Mouse (Mus musculus): ENCODE data around the gene Camta1. TPM values are rescaled to one million over a fixed set of nuclear protein-coding genes. Genes with fewer than 3 reads are reported as not detected.
A peak's percentile ranks its signal among the peaks of the same experiment; 100 is the strongest.

The Camta1 gene
- polyA plus RNA-seq, 1 experiment = 7.7 TPM

DNA sequence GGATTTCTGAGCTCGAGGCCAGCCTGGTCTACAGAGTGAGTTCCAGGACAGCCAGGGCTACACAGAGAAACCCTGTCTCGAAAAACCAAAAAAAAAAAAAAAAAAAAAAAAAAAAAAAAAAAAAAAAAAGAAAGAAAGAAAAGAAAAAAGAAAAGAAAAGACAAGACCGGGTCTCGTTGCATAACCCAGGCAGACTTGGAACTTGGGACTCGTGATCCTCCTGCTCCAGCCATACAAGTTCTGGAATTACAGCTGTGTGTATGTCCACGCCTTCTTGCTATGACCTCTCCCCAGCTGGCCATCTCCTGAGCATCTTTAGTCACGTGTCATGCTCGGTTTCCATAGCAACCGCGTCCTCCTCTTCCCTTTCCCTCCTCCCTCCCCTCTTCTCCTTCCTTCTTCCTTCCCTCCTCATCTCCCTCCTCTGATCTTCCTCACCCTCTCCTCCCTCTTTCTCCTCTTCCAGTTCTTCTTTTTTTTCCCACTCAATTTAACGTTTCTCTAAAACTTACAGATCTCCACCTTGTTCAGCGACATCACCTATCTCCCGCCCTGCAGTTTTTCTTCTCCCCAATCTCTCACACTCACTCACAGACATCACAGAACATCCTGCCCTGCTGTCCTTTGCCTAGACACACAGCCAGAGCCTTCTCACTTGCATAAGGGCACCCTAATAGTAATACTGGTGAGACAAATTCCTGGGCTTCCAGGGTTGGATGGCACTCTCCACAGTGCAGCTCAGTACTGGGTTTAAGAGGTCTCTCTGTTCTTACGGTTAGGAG is 934.6 kb downstream of the Camta1 start:
- Histone ChIP-seq H3K4me3 (ENCODE audit: insufficient read depth, low read depth, low read length) (no peak overlapping the region), H3K27ac (ENCODE audit: insufficient read depth, low read depth, low read length) (no peak overlapping the region), H3K27me3 (replicated peaks; ENCODE audit: control insufficient read depth, insufficient read depth, low read length) (no peaks in the 10 kb centered on the region), H3K36me3 (ENCODE audit: control insufficient read depth, insufficient read depth, low read length) (no peaks in the 10 kb centered on the region), H3K4me1 (ENCODE audit: control insufficient read depth, insufficient read depth, low read length) (no peaks in the 10 kb centered on the region)
- peak; percentile 13 for DNase-seq
- no peak for TF ChIP-seq POLR2A (IDR thresholded peaks at IDR 0.05; ENCODE audit: low read depth, low read length)
- no peak for TF ChIP-seq CTCF (conservative IDR thresholded peaks at IDR 0.05; ENCODE audit: insufficient read depth, insufficient read length, low read depth, low read length)
- WGBS = 46% methylated on average over 14 of the region's 14 CpGs

DNA sequence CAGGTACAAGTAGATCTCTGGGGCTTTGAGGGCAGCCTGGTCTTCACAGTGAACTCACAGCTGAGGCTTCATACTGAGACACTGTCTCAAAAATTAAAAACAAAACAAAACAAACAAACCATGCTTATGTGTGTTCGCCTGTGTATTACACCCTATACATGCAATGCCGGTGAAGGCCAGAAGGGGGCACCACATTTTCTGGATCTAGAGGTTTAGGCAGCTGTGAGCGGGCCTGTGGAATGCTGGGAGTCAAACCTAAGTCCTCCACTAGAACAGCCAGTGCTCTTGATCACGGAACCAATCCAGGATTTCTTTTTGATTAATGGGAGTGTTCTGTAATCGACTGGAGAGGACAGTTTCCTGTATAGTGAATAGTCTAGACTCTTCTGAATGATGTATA is 935.8 kb downstream of the Camta1 start:
- 54% methylated on average over 5 of the region's 5 CpGs for WGBS
- no peaks in the 10 kb centered on the region for H3K4me1 ChIP-seq (ENCODE audit: control insufficient read depth, insufficient read depth, low read length)
- no peak overlapping the region for H3K27ac ChIP-seq (ENCODE audit: insufficient read depth, low read depth, low read length)
- TF ChIP-seq POLR2A (IDR thresholded peaks at IDR 0.05; ENCODE audit: low read depth, low read length) (no peak), CTCF (conservative IDR thresholded peaks at IDR 0.05; ENCODE audit: insufficient read depth, insufficient read length, low read depth, low read length) (peak; percentile 31; the same call in 1 of the 2 replicates)
- no peaks in the 10 kb centered on the region for H3K27me3 ChIP-seq (replicated peaks; ENCODE audit: control insufficient read depth, insufficient read depth, low read length)
- no peaks in the 10 kb centered on the region for H3K36me3 ChIP-seq (ENCODE audit: control insufficient read depth, insufficient read depth, low read length)
- no peak overlapping the region for H3K4me3 ChIP-seq (ENCODE audit: insufficient read depth, low read depth, low read length)
- DNase-seq = no peak

- DNase-seq = no peak
- Histone ChIP-seq H3K4me3 (ENCODE audit: insufficient read depth, low read depth, low read length) (no peak overlapping the region), H3K27ac (ENCODE audit: insufficient read depth, low read depth, low read length) (no peak overlapping the region), H3K27me3 (replicated peaks; ENCODE audit: control insufficient read depth, insufficient read depth, low read length) (no peaks in the 10 kb centered on the region), H3K4me1 (ENCODE audit: control insufficient read depth, insufficient read depth, low read length) (no peaks in the 10 kb centered on the region), H3K36me3 (ENCODE audit: control insufficient read depth, insufficient read depth, low read length) (no peaks in the 10 kb centered on the region)
- WGBS = 86% methylated on average over 6 of the region's 6 CpGs
- TF ChIP-seq CTCF (conservative IDR thresholded peaks at IDR 0.05; ENCODE audit: insufficient read depth, insufficient read length, low read depth, low read length) = no peak
- no peak for TF ChIP-seq POLR2A (IDR thresholded peaks at IDR 0.05; ENCODE audit: low read depth, low read length)
Measured at GRCm38 (mm10) chr4:150924936-150925335, 936.7 kb downstream of the Camta1 start.

- no peaks in the 10 kb centered on the region for H3K4me1 ChIP-seq (ENCODE audit: control insufficient read depth, insufficient read depth, low read length)
- H3K36me3 ChIP-seq (ENCODE audit: control insufficient read depth, insufficient read depth, low read length) = no peaks in the 10 kb centered on the region
- H3K4me3 ChIP-seq (ENCODE audit: insufficient read depth, low read depth, low read length) = no peak overlapping the region
- WGBS = 81% methylated on average over 13 of the region's 13 CpGs
- H3K27ac ChIP-seq (ENCODE audit: insufficient read depth, low read depth, low read length) = no peak overlapping the region
- TF ChIP-seq CTCF (conservative IDR thresholded peaks at IDR 0.05; ENCODE audit: insufficient read depth, insufficient read length, low read depth, low read length) (no peak), POLR2A (IDR thresholded peaks at IDR 0.05; ENCODE audit: low read depth, low read length) (no peak)
- H3K27me3 ChIP-seq (replicated peaks; ENCODE audit: control insufficient read depth, insufficient read depth, low read length) = no peaks in the 10 kb centered on the region
- DNase-seq = no peak
Measured at GRCm38 (mm10) chr4:150924308-150924707, 937.4 kb downstream of the Camta1 start.

GRCm38 (mm10) chr4:150921206-150921605 is 940.5 kb downstream of the Camta1 start:
- 43% methylated on average over 8 of the region's 8 CpGs for WGBS
- Histone ChIP-seq H3K4me1 (ENCODE audit: control insufficient read depth, insufficient read depth, low read length) (no peaks in the 10 kb centered on the region), H3K4me3 (ENCODE audit: insufficient read depth, low read depth, low read length) (no peak overlapping the region), H3K27ac (ENCODE audit: insufficient read depth, low read depth, low read length) (no peak overlapping the region), H3K27me3 (replicated peaks; ENCODE audit: control insufficient read depth, insufficient read depth, low read length) (no peaks in the 10 kb centered on the region), H3K36me3 (ENCODE audit: control insufficient read depth, insufficient read depth, low read length) (no peaks in the 10 kb centered on the region)
- no peak for DNase-seq
- TF ChIP-seq POLR2A (IDR thresholded peaks at IDR 0.05; ENCODE audit: low read depth, low read length) = no peak
- TF ChIP-seq CTCF (conservative IDR thresholded peaks at IDR 0.05; ENCODE audit: insufficient read depth, insufficient read length, low read depth, low read length) = no peak

DNA sequence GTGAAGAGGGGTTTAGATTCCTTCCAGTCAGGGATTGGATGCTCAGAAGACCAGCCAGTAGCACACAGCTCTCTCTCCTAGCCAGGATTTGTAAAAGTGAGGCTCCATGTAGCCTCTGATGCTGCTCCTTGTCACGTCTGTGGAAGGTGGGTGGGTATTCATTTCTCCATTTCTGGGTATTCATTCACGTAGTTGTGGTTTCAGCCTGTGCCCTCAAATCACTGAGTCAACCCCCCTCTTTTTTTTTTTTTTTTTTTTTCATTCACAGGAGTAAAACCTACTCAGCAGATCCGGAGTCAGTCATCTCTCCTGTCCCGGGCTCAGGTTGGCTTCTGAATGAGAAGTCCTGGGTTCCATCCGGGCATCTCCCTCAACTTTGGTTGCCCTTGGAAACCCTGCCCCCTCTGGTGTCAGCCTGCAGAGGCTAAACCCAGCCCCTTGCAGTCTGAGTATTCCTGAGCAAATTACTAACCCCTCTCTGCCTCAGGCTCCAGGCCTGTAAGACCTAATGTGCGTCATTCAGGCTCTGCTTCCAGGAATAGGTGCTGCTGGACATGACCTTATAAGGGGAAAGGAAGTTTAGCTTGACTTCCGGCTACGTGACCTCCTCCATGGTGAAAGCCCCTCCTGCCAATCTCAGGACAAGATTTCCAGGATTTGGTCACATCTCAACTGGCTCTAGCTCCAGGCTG is 944.2 kb downstream of the Camta1 start:
- Histone ChIP-seq H3K36me3 (ENCODE audit: control insufficient read depth, insufficient read depth, low read length) (no peaks in the 10 kb centered on the region), H3K27me3 (replicated peaks; ENCODE audit: control insufficient read depth, insufficient read depth, low read length) (no peaks in the 10 kb centered on the region), H3K4me1 (ENCODE audit: control insufficient read depth, insufficient read depth, low read length) (peaks cover 12% of the 10 kb centered on the region; the same call in 1 of the 2 replicates), H3K27ac (ENCODE audit: insufficient read depth, low read depth, low read length) (no peak overlapping the region), H3K4me3 (ENCODE audit: insufficient read depth, low read depth, low read length) (no peak overlapping the region)
- TF ChIP-seq POLR2A (IDR thresholded peaks at IDR 0.05; ENCODE audit: low read depth, low read length) (no peak), CTCF (conservative IDR thresholded peaks at IDR 0.05; ENCODE audit: insufficient read depth, insufficient read length, low read depth, low read length) (no peak)
- WGBS = 67% methylated on average over 8 of the region's 8 CpGs
- no peak for DNase-seq
